In genomic region chr11:117070711-117071110, GRCm38 (mm10) we compare ENCODE assay signal across 25 mouse cellular contexts. TPM values are rescaled to one million over a fixed set of nuclear protein-coding genes. Genes with fewer than 3 reads are reported as not detected.
DNase-seq lines count a peak whose midpoint lies in the region; ATAC-seq and TF ChIP-seq lines count a peak whose summit lies in the region.
"Had no signal": no experiment of that assay in that cellular context is flagged by ENCODE, and none has a peak within 500 bp of the region (broad histone marks: within the 10 kb centered on the region; RNA-seq: fewer than 3 reads in every experiment).

No protein-coding gene starts in this region.

- H3K4me2 ChIP-seq in CH12.LX (ENCODE audit: insufficient read depth, low read depth, poor library complexity, severe bottlenecking), result no peak overlapping the region
- H3K4me2 ChIP-seq: embryonic facial prominence, embryonic 15.5 days; forebrain, embryonic 12.5 days; forebrain, embryonic 15.5 days; heart, embryonic 13.5 days; hindbrain, embryonic 12.5 days; hindbrain, embryonic 15.5 days had no signal

- in situ Hi-C loops in CH12.LX (cut with MboI; ENCODE audit: low pct_ligation_motif_present, low pct_unique_long_range_greater_than_20kb, low sequenced_read_pairs), result no loop called here

- dilution Hi-C loops in CH12.LX (cut with MboI; ENCODE audit: extremely low pct_ligation_motif_present, extremely low pct_unique_long_range_greater_than_20kb, low sequenced_read_pairs), result no loop called here

- no peak for TF ChIP-seq CTCF in CH12.LX (conservative IDR thresholded peaks at IDR 0.05 in 1 of 2, IDR thresholded peaks at IDR 0.05 in 1 of 2; ENCODE audit: low read depth in 2 of 2, low read length in 2 of 2)

- no peak overlapping the region for H3K4me3 ChIP-seq in CH12.LX (replicated peaks in 1 of 3; ENCODE audit: low read depth in 2 of 3, low read length in 2 of 3, poor library complexity in 1 of 3)
- H3K4me3 ChIP-seq: embryonic facial prominence, embryonic 15.5 days; erythroblast, embryonic 14.5 days; forebrain, embryonic 12.5 days; forebrain, embryonic 15.5 days; heart, adult 2 months; heart, embryonic 10.5 days; heart, embryonic 13.5 days; hindbrain, embryonic 12.5 days; hindbrain, embryonic 15.5 days had no signal

- TF ChIP-seq POLR2A in CH12.LX (IDR thresholded peaks at IDR 0.05; ENCODE audit: low read depth, low read length), result no peak

- no peaks in the 10 kb centered on the region for H3K79me2 ChIP-seq in CH12.LX (replicated peaks; ENCODE audit: control insufficient read depth, extremely low read depth, insufficient read depth, poor library complexity, severe bottlenecking)

- no peak overlapping the region for H3K9ac ChIP-seq in CH12.LX (ENCODE audit: insufficient read depth, low read depth)
- H3K9ac ChIP-seq: embryonic facial prominence, embryonic 15.5 days; forebrain, embryonic 12.5 days; forebrain, embryonic 15.5 days; heart, embryonic 13.5 days; hindbrain, embryonic 12.5 days; hindbrain, embryonic 15.5 days had no signal

- H3K27ac ChIP-seq in CH12.LX (ENCODE audit: insufficient read depth, low read depth), result no peak overlapping the region
- H3K27ac ChIP-seq: embryonic facial prominence, embryonic 15.5 days; forebrain, embryonic 12.5 days; forebrain, embryonic 15.5 days; heart, adult 2 months; heart, embryonic 10.5 days; heart, embryonic 13.5 days; hindbrain, embryonic 12.5 days; hindbrain, embryonic 15.5 days had no signal

- no peak for ATAC-seq in cerebellum, adult (ENCODE audit: insufficient number of reproducible peaks, low FRiP score, low TSS enrichment)
- ATAC-seq: forebrain, embryonic 15.5 days; Patski had no signal

- peaks cover 2% of the 10 kb centered on the region for H3K9me3 ChIP-seq in CH12.LX (replicated peaks; ENCODE audit: low read length)
- H3K9me3 ChIP-seq: embryonic facial prominence, embryonic 15.5 days; forebrain, embryonic 12.5 days; forebrain, embryonic 15.5 days; heart, embryonic 10.5 days; heart, embryonic 13.5 days; hindbrain, embryonic 12.5 days; hindbrain, embryonic 15.5 days had no signal

- no peaks in the 10 kb centered on the region for H3K36me3 ChIP-seq in CH12.LX (replicated peaks in 1 of 2; ENCODE audit: control insufficient read depth in 1 of 2, insufficient read depth in 1 of 2, low read length in 1 of 2)
- H3K36me3 ChIP-seq: embryonic facial prominence, embryonic 15.5 days; forebrain, embryonic 12.5 days; forebrain, embryonic 15.5 days; G1E; heart, embryonic 10.5 days; heart, embryonic 13.5 days; hindbrain, embryonic 12.5 days; hindbrain, embryonic 15.5 days had no signal

- DNase-seq in A20 (ENCODE audit: low read depth, low spot score), result peak; percentile 87
- no peak for DNase-seq in CH12.LX (ENCODE audit: extremely low read depth)
- peak; percentile 57 for DNase-seq in thymus, postnatal 0 days (ENCODE audit: low spot score)
- DNase-seq in thymus, postnatal 25 days, result peak; percentile 49
- no peak for DNase-seq in right cerebral cortex, adult 18-20 months
- no peak for DNase-seq in embryo, embryonic 10.5 days (ENCODE audit: low spot score)
- DNase-seq in cerebellum, postnatal 4 days (ENCODE audit: low spot score in 2 of 2), result no peak
- DNase-seq: adrenal gland, postnatal 10 days; cerebellum, adult 18-20 months; cerebellum, adult 9-10 months; cerebellum, postnatal 14 days; embryo, embryonic 11 days; gastrocnemius, postnatal 36 days; heart, adult 2 months had no signal

- no peak for TF ChIP-seq EP300 in CH12.LX (IDR thresholded peaks at IDR 0.05; ENCODE audit: low read length)

- H3K4me1 ChIP-seq in CH12.LX (ENCODE audit: control insufficient read depth in 1 of 2, insufficient read depth in 2 of 2), result peaks cover 0 to 25% of the 10 kb centered on the region in 2 experiments; a peak in 3 of 4 replicates
- H3K4me1 ChIP-seq: forebrain, embryonic 12.5 days; forebrain, embryonic 15.5 days; hindbrain, embryonic 12.5 days had no signal

- no peak for TF ChIP-seq RAD21 in CH12.LX (IDR thresholded peaks at IDR 0.05; ENCODE audit: low read depth, low read length)

- peaks cover 22% of the 10 kb centered on the region for H3K27me3 ChIP-seq in CH12.LX (replicated peaks)
- H3K27me3 ChIP-seq: embryonic facial prominence, embryonic 15.5 days had no signal

TF ChIP-seq in CH12.LX, 34 proteins besides CTCF, POLR2A, EP300 and RAD21:
- no peak for TF ChIP-seq MAFK (IDR thresholded peaks at IDR 0.05; ENCODE audit: insufficient replicate concordance, low read length)
- no peak for TF ChIP-seq ZKSCAN1 (IDR thresholded peaks at IDR 0.05; ENCODE audit: borderline replicate concordance, low read depth, low read length)
- TF ChIP-seq MEF2A (IDR thresholded peaks at IDR 0.05; ENCODE audit: borderline replicate concordance, low read depth, low read length), result 0 out of 2 replicates have a peak, but pooled peaks have one; percentile 16

RNA-seq across cellular contexts. Expression of gene Sec14l1, which starts 44.3 kb away (rescaled TPM):
- total RNA-seq in CH12.LX (2012; rRNA removed), result 17.9 and 28.2 TPM in 2 replicates
- total RNA-seq in CH12.LX (2014; rRNA removed), result 17.5 and 18.5 TPM in 2 replicates
- polyA plus RNA-seq in CH12.LX (2012; ENCODE audit: insufficient read length, low read depth), result 20.6 and 21.5 TPM in 2 replicates
- 35.9 and 37.7 TPM in 2 replicates for polyA plus RNA-seq in thymus, postnatal 0 days (2015; fragmentation: Nextera tagmentation; extraction: Ambion mirVana)

Comparison
In these comparisons a context has a peak if more than half of its experiments do, and no peak if none do; other contexts are left out.
1. DNase-seq: peak in A20 (single experiment), thymus, postnatal 0 days (single experiment) and thymus, postnatal 25 days (single experiment); none in CH12.LX (single experiment), right cerebral cortex, adult 18-20 months (single experiment), embryo, embryonic 10.5 days (single experiment) and cerebellum, postnatal 4 days (0 of 2).